19 mouse cellular contexts compared by ENCODE assay signal in genomic region chr3:51033292-51033691, GRCm38 (mm10).
"Had no signal": no experiment of that assay in that cellular context is flagged by ENCODE, and none has a peak within 500 bp of the region (broad histone marks: within the 10 kb centered on the region; RNA-seq: fewer than 3 reads in every experiment).

No protein-coding gene starts in this region.

- H3K27me3 ChIP-seq: liver, embryonic 12.5 days; midbrain, embryonic 15.5 days; neural tube, embryonic 13.5 days; neural tube, embryonic 15.5 days; stomach, embryonic 15.5 days had no signal

- H3K4me1 ChIP-seq: liver, embryonic 12.5 days; midbrain, embryonic 15.5 days; stomach, embryonic 15.5 days had no signal

- DNase-seq: lung, embryonic 14.5 days; lung, postnatal 10 days; lung, postnatal 4 days; retina, postnatal 1 day; right cerebral cortex, adult 18-20 months; right cerebral cortex, postnatal 25 days; right cerebral cortex, postnatal 4 days; spleen, adult 18-20 months; thymus, adult 2 months; thymus, postnatal 25 days; thymus, postnatal 4 days had no signal

- H3K36me3 ChIP-seq: liver, embryonic 12.5 days; midbrain, embryonic 15.5 days; neural tube, embryonic 13.5 days; neural tube, embryonic 15.5 days; stomach, embryonic 15.5 days had no signal

- ATAC-seq: liver, embryonic 12.5 days; midbrain, embryonic 15.5 days had no signal

- H3K9me3 ChIP-seq: liver, embryonic 12.5 days; midbrain, embryonic 15.5 days; neural tube, embryonic 13.5 days; neural tube, embryonic 15.5 days; stomach, embryonic 15.5 days had no signal

- H3K9ac ChIP-seq: liver, embryonic 12.5 days; liver, embryonic 14.5 days; lung, embryonic 14.5 days; midbrain, embryonic 15.5 days; neural tube, embryonic 13.5 days; neural tube, embryonic 15.5 days; stomach, embryonic 15.5 days had no signal

- H3K27ac ChIP-seq: liver, embryonic 12.5 days; liver, embryonic 14.5 days; midbrain, embryonic 15.5 days; neural tube, embryonic 13.5 days; neural tube, embryonic 15.5 days; stomach, postnatal 0 days had no signal

- H3K4me3 ChIP-seq: liver, embryonic 12.5 days; midbrain, embryonic 15.5 days; myocyte; neural tube, embryonic 13.5 days; neural tube, embryonic 15.5 days; stomach, embryonic 15.5 days had no signal

- H3K4me2 ChIP-seq: liver, embryonic 12.5 days; lung, embryonic 14.5 days; midbrain, embryonic 15.5 days; neural tube, embryonic 13.5 days; neural tube, embryonic 15.5 days; stomach, embryonic 15.5 days had no signal
